Mouse (Mus musculus) heart, adult 8-10 months (tissue): ENCODE measurements around the gene Zfp867. TPM values are rescaled to one million over a fixed set of nuclear protein-coding genes. Genes with fewer than 3 reads are reported as not detected.

Experiments
- DNase-seq: peaks from one replicate; pipeline ENCODE4 v3.0.0; 2022; ENCODE audit warnings: low spot score
- total RNA-seq, 4 experiments: library from RNA; stranded (reverse); gene quantifications; 2 replicates each; pipeline ENCODE4 v1.2.4; 2022

Gene Zfp867
- total RNA-seq, 4 experiments from 2014 or later = 3.4 to 5.3 (median 4.2) TPM

GRCm38 (mm10) chr11:59458973-59459372, 13.3 kb downstream of the Zfp867 start:
- DNase-seq = peak; percentile 40

GRCm38 (mm10) chr11:59456891-59457290, 15.4 kb downstream of the Zfp867 start:
- no peak for DNase-seq

- DNase-seq = no peak
Measured at GRCm38 (mm10) chr11:59456346-59456745, 15.9 kb downstream of the Zfp867 start.

- DNase-seq = no peak
Measured at GRCm38 (mm10) chr11:59451086-59451485, 21.2 kb downstream of the Zfp867 start, which contains the start of gene Snap47. TSS of gene Snap47 (minus strand) at chr11:59451186.

- no peak for DNase-seq
Measured at GRCm38 (mm10) chr11:59450230-59450771, 22.0 kb downstream of the Zfp867 start.

GRCm38 (mm10) chr11:59449741-59450229, 22.5 kb downstream of the Zfp867 start, which contains the start of gene Jmjd4:
TSS of gene Jmjd4 (plus strand) at chr11:59450045.
- DNase-seq = peak; percentile 89

GRCm38 (mm10) chr11:59443102-59443501, 29.2 kb downstream of the Zfp867 start:
- DNase-seq = no peak

GRCm38 (mm10) chr11:59437954-59438353, 34.3 kb downstream of the Zfp867 start:
- no peak for DNase-seq

- DNase-seq = no peak
Measured at GRCm38 (mm10) chr11:59432261-59432660, 40.0 kb downstream of the Zfp867 start.

- no peak for DNase-seq
Measured at GRCm38 (mm10) chr11:59429959-59430358, 42.3 kb downstream of the Zfp867 start.

- DNase-seq = peak; percentile 31
Measured at GRCm38 (mm10) chr11:59428057-59428660, 44.1 kb downstream of the Zfp867 start.

- DNase-seq = no peak
Measured at GRCm38 (mm10) chr11:59425671-59426101, 46.6 kb downstream of the Zfp867 start.

- DNase-seq = no peak
Measured at GRCm38 (mm10) chr11:59423010-59423588, 49.2 kb downstream of the Zfp867 start.

- DNase-seq = peak; percentile 24
Measured at GRCm38 (mm10) chr11:59421967-59422366, 50.3 kb downstream of the Zfp867 start.

GRCm38 (mm10) chr11:59421436-59421835, 50.8 kb downstream of the Zfp867 start:
- DNase-seq = no peak

GRCm38 (mm10) chr11:59418708-59419107, 53.6 kb downstream of the Zfp867 start:
- no peak for DNase-seq

- DNase-seq = no peak
Measured at GRCm38 (mm10) chr11:59412999-59413863, 59.0 kb downstream of the Zfp867 start.

- no peak for DNase-seq
Measured at GRCm38 (mm10) chr11:59412058-59412457, 60.2 kb downstream of the Zfp867 start.
